Mouse (Mus musculus): ENCODE results near the gene Gm960. TPM values are rescaled to one million over a fixed set of nuclear protein-coding genes. Genes with fewer than 3 reads are reported as not detected.

Gene Gm960
- 2.0 and 4.3 TPM in 2 replicates for polyA plus RNA-seq (2015; fragmentation: Nextera tagmentation; extraction: Ambion mirVana)

DNA sequence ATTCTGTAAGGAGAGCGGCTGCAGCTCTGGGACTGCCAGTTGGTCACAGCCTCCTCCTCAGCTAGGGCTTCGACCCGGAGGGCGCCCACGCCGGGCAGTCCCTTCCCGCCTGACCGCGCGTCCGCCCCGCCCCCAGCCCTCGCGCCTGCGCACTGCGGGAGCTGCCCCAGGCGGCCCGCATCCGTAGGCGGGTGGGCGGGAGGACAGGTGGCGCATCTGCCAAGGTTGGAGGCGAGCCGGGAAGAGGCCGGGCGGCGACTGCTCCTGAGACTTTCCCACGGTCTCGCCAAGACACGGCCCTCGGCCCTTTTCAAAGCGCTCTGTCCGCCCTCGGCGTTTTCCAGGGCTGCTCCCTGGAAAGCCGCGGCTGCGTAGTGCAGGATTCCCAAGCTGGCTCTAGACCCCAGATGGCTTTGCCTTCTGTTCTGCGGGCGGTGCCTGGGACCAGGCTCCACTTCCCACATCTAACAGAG lies at the start of gene Gm960:
Gene Gm960 (minus strand): TSS at position 464 of the 473 bp plus-strand sequence.
- peaks cover 50% of the 10 kb centered on the region for H3K27me3 ChIP-seq (ENCODE audit: insufficient read depth, low read length)
- H3K9ac ChIP-seq (replicated peaks; ENCODE audit: low read length), result peak within 1 kb of the TSS; percentile 73
- H3K9me3 ChIP-seq (ENCODE audit: low read length), result no peaks in the 10 kb centered on the region
- H3K4me2 ChIP-seq (replicated peaks; ENCODE audit: low read depth, low read length), result peak within 1 kb of the TSS; percentile 90
- WGBS, result under 1% methylated on average over 40 of the region's 40 CpGs
- peak within 1 kb of the TSS; percentile 63 for H3K4me3 ChIP-seq (ENCODE audit: low read length)
- peak; percentile 93 for ATAC-seq (ENCODE audit: low FRiP score, low TSS enrichment)
- peaks cover 9% of the 10 kb centered on the region for H3K4me1 ChIP-seq (ENCODE audit: insufficient read depth, low read length)
- H3K27ac ChIP-seq (ENCODE audit: low read length), result no peak within 1 kb of the TSS
- no peaks in the 10 kb centered on the region for H3K36me3 ChIP-seq (ENCODE audit: insufficient read depth, low read length)

DNA sequence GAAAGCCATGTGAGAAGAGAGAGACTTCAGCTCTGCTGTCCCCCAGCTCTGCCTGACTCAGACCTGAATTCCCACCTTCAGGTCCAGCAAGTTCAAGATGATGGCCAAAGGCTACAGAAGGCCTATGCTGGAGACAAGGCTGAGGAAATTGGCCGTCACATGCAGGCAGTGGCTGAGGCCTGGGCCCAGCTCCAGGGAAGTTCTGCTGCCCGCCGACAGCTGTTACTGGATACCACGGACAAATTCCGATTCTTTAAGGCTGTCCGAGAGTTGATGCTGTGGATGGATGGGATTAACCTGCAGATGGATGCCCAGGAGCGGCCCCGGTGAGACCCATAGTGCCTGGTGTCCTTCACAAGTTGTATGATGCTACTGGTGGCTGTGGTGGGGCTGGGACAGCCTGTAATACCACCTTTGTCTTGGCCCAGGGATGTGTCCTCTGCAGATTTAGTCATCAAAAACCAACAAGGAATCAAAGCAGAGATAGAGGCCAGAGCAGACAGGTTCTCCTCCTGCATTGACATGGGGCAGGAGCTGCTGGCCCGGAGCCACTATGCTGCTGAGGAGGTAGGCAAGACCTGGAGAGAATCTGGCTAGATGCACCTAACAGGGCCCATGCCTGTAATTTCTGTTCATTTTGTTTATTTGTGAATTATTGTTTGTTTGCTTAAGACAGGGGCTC lies 49.3 kb upstream of the Gm960 start:
- 89% methylated on average over 9 of the region's 9 CpGs for WGBS
- H3K36me3 ChIP-seq (ENCODE audit: insufficient read depth, low read length), result no peaks in the 10 kb centered on the region
- H3K27ac ChIP-seq (ENCODE audit: low read length), result no peak overlapping the region
- no peaks in the 10 kb centered on the region for H3K4me1 ChIP-seq (ENCODE audit: insufficient read depth, low read length)
- H3K27me3 ChIP-seq (ENCODE audit: insufficient read depth, low read length), result no peaks in the 10 kb centered on the region
- H3K4me3 ChIP-seq (ENCODE audit: low read length), result no peak overlapping the region
- no peak for ATAC-seq (ENCODE audit: low FRiP score, low TSS enrichment)
- H3K9me3 ChIP-seq (ENCODE audit: low read length), result no peaks in the 10 kb centered on the region
- no peak overlapping the region; the same call in 1 of the 2 replicates for H3K9ac ChIP-seq (replicated peaks; ENCODE audit: low read length)
- H3K4me2 ChIP-seq (replicated peaks; ENCODE audit: low read depth, low read length), result no peak overlapping the region

DNA sequence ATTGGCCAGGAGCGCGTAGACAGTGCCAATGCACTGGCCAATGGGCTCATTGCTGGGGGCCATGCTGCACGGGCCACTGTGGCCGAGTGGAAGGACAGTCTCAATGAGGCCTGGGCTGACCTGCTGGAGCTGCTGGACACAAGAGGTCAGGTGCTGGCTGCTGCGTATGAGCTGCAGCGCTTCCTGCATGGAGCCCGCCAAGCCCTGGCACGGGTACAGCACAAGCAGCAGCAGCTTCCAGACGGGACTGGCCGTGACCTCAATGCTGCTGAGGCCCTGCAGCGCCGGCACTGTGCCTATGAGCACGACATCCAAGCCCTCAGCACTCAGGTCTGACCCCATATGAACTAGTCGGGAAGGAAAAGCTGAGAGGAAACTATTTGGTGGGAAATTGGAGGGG lies 48.1 kb upstream of the Gm960 start:
- no peaks in the 10 kb centered on the region for H3K36me3 ChIP-seq (ENCODE audit: insufficient read depth, low read length)
- H3K27me3 ChIP-seq (ENCODE audit: insufficient read depth, low read length), result no peaks in the 10 kb centered on the region
- H3K4me1 ChIP-seq (ENCODE audit: insufficient read depth, low read length), result no peaks in the 10 kb centered on the region
- H3K9ac ChIP-seq (replicated peaks; ENCODE audit: low read length), result no peak overlapping the region
- H3K27ac ChIP-seq (ENCODE audit: low read length), result no peak overlapping the region
- H3K4me3 ChIP-seq (ENCODE audit: low read length), result no peak overlapping the region
- ATAC-seq (ENCODE audit: low FRiP score, low TSS enrichment), result no peak
- no peaks in the 10 kb centered on the region for H3K9me3 ChIP-seq (ENCODE audit: low read length)
- no peak overlapping the region for H3K4me2 ChIP-seq (replicated peaks; ENCODE audit: low read depth, low read length)
- 76% methylated on average over 14 of the region's 14 CpGs for WGBS

DNA sequence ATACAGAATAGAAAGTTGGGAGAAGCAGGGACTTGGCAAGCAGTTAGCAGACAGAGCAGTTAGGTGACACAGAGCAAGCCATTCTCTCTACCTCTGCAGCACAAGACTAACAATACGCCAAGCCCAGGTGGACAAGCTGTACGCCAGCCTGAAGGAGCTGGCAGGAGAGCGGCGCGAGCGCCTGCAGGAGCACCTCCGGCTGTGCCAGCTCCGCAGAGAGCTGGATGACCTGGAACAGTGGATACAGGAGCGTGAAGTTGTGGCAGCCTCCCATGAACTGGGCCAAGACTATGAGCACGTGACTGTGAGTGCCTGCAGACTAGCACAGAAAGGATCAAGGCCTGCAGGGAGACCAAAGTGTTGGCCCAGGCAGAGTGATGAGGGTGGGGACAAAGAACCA lies 47.2 kb upstream of the Gm960 start:
- Histone ChIP-seq H3K4me3 (ENCODE audit: low read length) (no peak overlapping the region), H3K27ac (ENCODE audit: low read length) (no peak overlapping the region), H3K9me3 (ENCODE audit: low read length) (no peaks in the 10 kb centered on the region), H3K9ac (replicated peaks; ENCODE audit: low read length) (no peak overlapping the region), H3K36me3 (ENCODE audit: insufficient read depth, low read length) (no peaks in the 10 kb centered on the region), H3K4me2 (replicated peaks; ENCODE audit: low read depth, low read length) (no peak overlapping the region), H3K27me3 (ENCODE audit: insufficient read depth, low read length) (no peaks in the 10 kb centered on the region), H3K4me1 (ENCODE audit: insufficient read depth, low read length) (no peaks in the 10 kb centered on the region)
- 94% methylated on average over 10 of the region's 10 CpGs for WGBS
- no peak for ATAC-seq (ENCODE audit: low FRiP score, low TSS enrichment)

DNA sequence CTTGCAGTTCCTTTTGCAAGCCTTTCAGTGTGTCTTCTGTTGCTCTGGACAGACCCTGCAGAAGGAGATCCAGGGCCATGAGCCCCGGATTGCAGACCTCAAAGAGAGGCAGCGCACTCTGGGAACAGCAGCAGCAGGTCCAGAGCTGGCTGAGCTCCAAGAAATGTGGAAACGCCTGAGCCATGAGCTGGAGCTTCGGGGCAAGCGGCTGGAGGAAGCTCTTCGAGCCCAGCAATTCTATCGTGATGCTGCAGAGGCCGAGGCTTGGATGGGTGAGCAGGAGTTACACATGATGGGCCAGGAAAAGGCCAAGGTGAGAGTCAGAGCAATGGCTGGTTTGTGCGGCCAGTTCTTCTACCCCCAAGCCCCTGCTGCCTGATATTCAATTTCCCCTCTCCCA lies 46.6 kb upstream of the Gm960 start:
- H3K4me3 ChIP-seq (ENCODE audit: low read length), result no peak overlapping the region
- ATAC-seq (ENCODE audit: low FRiP score, low TSS enrichment), result no peak
- no peaks in the 10 kb centered on the region for H3K27me3 ChIP-seq (ENCODE audit: insufficient read depth, low read length)
- no peak overlapping the region for H3K4me2 ChIP-seq (replicated peaks; ENCODE audit: low read depth, low read length)
- whole genome bisulfite sequencing, result 49% methylated on average over 9 of the region's 9 CpGs
- no peaks in the 10 kb centered on the region for H3K4me1 ChIP-seq (ENCODE audit: insufficient read depth, low read length)
- H3K9me3 ChIP-seq (ENCODE audit: low read length), result no peaks in the 10 kb centered on the region
- no peak overlapping the region for H3K9ac ChIP-seq (replicated peaks; ENCODE audit: low read length)
- no peak overlapping the region for H3K27ac ChIP-seq (ENCODE audit: low read length)
- H3K36me3 ChIP-seq (ENCODE audit: insufficient read depth, low read length), result no peaks in the 10 kb centered on the region

DNA sequence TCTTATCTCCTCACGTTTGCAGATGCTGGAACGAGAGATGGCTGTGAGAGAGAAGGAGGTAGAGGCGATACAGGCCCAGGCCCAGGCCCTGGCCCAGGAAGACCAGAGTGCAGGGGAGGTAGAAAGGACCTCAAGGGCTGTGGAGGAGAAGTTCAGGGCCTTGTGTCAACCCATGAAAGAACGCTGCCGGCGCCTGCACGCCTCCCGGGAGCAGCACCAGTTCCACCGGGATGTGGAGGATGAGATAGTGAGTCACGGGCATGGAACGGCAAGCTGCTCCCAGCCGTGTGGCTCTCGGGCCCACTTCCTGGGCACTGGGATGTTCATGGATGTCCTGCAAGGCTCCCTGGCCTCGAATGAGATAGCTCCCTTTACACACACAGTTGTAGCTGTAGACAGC lies 45.6 kb upstream of the Gm960 start:
- Histone ChIP-seq H3K4me1 (ENCODE audit: insufficient read depth, low read length) (no peaks in the 10 kb centered on the region), H3K9ac (replicated peaks; ENCODE audit: low read length) (no peak overlapping the region), H3K4me2 (replicated peaks; ENCODE audit: low read depth, low read length) (no peak overlapping the region), H3K9me3 (ENCODE audit: low read length) (no peaks in the 10 kb centered on the region), H3K4me3 (ENCODE audit: low read length) (no peak overlapping the region), H3K36me3 (ENCODE audit: insufficient read depth, low read length) (no peaks in the 10 kb centered on the region), H3K27ac (ENCODE audit: low read length) (no peak overlapping the region), H3K27me3 (ENCODE audit: insufficient read depth, low read length) (no peaks in the 10 kb centered on the region)
- no peak for ATAC-seq (ENCODE audit: low FRiP score, low TSS enrichment)
- WGBS, result 74% methylated on average over 14 of the region's 14 CpGs

DNA sequence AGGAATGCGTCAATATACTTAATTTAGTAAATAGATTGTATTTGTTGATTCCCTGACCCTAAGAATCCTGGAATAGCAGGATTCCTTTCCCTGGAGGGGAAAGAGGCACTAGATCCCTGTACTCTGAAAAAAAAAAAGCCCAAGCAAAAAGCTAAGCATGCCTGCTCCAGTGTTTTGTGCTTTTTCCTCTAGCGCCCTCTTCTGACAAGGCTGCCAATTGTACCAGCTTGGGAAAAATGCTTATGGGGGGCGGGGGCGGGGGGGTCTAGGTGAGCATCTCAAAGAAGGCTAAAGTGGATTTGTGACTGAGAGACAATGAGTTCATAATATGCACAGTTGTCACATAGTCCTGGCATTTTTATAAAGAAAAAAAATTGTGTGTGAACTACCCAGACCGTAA lies 45.1 kb upstream of the Gm960 start:
- Histone ChIP-seq H3K27me3 (ENCODE audit: insufficient read depth, low read length) (no peaks in the 10 kb centered on the region), H3K36me3 (ENCODE audit: insufficient read depth, low read length) (no peaks in the 10 kb centered on the region), H3K27ac (ENCODE audit: low read length) (no peak overlapping the region), H3K9me3 (ENCODE audit: low read length) (no peaks in the 10 kb centered on the region), H3K4me2 (replicated peaks; ENCODE audit: low read depth, low read length) (no peak overlapping the region), H3K9ac (replicated peaks; ENCODE audit: low read length) (no peak overlapping the region), H3K4me1 (ENCODE audit: insufficient read depth, low read length) (no peaks in the 10 kb centered on the region), H3K4me3 (ENCODE audit: low read length) (no peak overlapping the region)
- no peak for ATAC-seq (ENCODE audit: low FRiP score, low TSS enrichment)
- 40% methylated on average over 5 of the region's 5 CpGs for WGBS

DNA sequence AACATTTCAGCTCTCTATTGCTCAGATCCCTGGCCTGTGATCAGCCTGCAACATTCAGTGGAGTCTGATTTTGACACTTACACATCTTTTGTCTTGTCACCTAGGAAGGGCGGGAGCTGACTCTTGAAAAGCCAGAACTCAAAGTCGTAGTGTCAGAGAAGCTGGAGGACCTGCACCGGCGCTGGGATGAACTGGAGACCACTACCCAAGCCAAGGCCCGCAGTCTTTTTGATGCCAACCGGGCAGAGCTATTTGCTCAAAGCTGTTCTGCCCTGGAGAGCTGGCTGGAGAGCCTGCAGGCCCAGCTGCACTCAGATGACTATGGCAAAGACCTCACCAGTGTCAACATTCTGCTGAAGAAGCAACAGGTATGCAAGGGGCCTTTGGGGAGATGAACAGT lies 43.8 kb upstream of the Gm960 start:
- H3K36me3 ChIP-seq (ENCODE audit: insufficient read depth, low read length), result peaks cover 5% of the 10 kb centered on the region; the same call in 1 of the 2 replicates
- H3K4me2 ChIP-seq (replicated peaks; ENCODE audit: low read depth, low read length), result no peak overlapping the region
- no peak for ATAC-seq (ENCODE audit: low FRiP score, low TSS enrichment)
- WGBS, result 89% methylated on average over 6 of the region's 6 CpGs
- H3K4me3 ChIP-seq (ENCODE audit: low read length), result no peak overlapping the region
- H3K9me3 ChIP-seq (ENCODE audit: low read length), result no peaks in the 10 kb centered on the region
- no peaks in the 10 kb centered on the region for H3K27me3 ChIP-seq (ENCODE audit: insufficient read depth, low read length)
- no peak overlapping the region for H3K9ac ChIP-seq (replicated peaks; ENCODE audit: low read length)
- no peak overlapping the region for H3K27ac ChIP-seq (ENCODE audit: low read length)
- no peaks in the 10 kb centered on the region for H3K4me1 ChIP-seq (ENCODE audit: insufficient read depth, low read length)

DNA sequence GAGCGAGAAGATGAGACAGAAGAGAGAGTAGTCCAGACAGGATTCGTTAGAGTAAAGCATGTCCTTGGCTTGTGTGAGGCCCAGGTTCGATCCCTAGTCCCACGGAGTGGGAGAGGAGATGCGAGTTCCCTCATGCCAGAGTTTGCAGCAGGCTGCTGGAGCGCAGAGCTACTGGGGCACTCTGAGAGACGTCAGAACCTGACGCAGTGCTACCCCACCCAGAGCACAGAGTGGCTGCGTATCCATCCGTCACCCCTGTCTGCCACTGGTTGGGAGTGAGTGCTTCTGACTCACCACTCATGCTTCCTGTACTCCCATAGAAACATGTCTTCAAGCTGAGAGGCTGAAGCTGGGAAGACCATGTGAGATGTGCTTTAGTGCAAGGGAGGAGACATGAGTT lies 43.0 kb upstream of the Gm960 start:
- Histone ChIP-seq H3K27ac (ENCODE audit: low read length) (no peak overlapping the region), H3K9ac (replicated peaks; ENCODE audit: low read length) (no peak overlapping the region)

DNA sequence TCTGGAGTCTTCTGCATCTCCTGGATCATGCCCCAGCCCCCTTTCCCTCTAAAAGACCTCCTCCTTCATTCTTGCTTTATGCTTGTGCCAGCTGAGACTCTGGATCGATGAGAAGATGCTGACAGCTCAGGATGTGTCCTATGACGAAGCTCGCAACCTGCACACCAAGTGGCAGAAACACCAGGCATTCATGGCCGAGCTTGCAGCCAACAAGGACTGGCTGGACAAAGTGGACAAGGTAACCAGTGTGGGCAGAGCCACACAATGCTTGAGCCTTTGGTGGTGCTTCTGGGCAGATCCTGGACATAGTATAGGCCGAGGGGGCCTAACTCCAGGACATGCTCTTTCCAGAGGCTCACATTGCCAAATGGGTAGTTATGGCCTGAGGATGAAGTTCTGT lies 41.3 kb upstream of the Gm960 start:
- 91% methylated on average over 5 of the region's 5 CpGs for WGBS
- Histone ChIP-seq H3K27ac (ENCODE audit: low read length) (no peak overlapping the region), H3K36me3 (ENCODE audit: insufficient read depth, low read length) (peaks cover 5% of the 10 kb centered on the region; the same call in 1 of the 2 replicates), H3K27me3 (ENCODE audit: insufficient read depth, low read length) (no peaks in the 10 kb centered on the region), H3K4me3 (ENCODE audit: low read length) (no peak overlapping the region), H3K4me1 (ENCODE audit: insufficient read depth, low read length) (no peaks in the 10 kb centered on the region), H3K4me2 (replicated peaks; ENCODE audit: low read depth, low read length) (no peak overlapping the region), H3K9me3 (ENCODE audit: low read length) (no peaks in the 10 kb centered on the region), H3K9ac (replicated peaks; ENCODE audit: low read length) (no peak overlapping the region)
- no peak for ATAC-seq (ENCODE audit: low FRiP score, low TSS enrichment)

More for the DNA sequence above, 43.0 kb upstream of the Gm960 start:
- no peak overlapping the region for H3K4me3 ChIP-seq (ENCODE audit: low read length)
- no peaks in the 10 kb centered on the region for H3K9me3 ChIP-seq (ENCODE audit: low read length)
- no peaks in the 10 kb centered on the region for H3K4me1 ChIP-seq (ENCODE audit: insufficient read depth, low read length)
- H3K4me2 ChIP-seq (replicated peaks; ENCODE audit: low read depth, low read length), result no peak overlapping the region
- H3K36me3 ChIP-seq (ENCODE audit: insufficient read depth, low read length), result peaks cover 5% of the 10 kb centered on the region; the same call in 1 of the 2 replicates
- WGBS, result 70% methylated on average over 10 of the region's 10 CpGs
- no peaks in the 10 kb centered on the region for H3K27me3 ChIP-seq (ENCODE audit: insufficient read depth, low read length)
- ATAC-seq (ENCODE audit: low FRiP score, low TSS enrichment), result no peak
